Mouse (Mus musculus) cerebellum, postnatal 10 days (tissue): ENCODE measurements around the gene Trp63.
"Not testable (repeated sequence)": the region's sequence is repeated elsewhere in the genome, so short reads cannot be mapped to it uniquely, and the experiment has no call there.

Experiments
- DNase-seq, 2 experiments: peaks; one replicate each; pipeline ENCODE4 v3.0.0; 2021; ENCODE audit warnings: mixed read lengths in 2 of 2

Gene Trp63

GRCm38 (mm10) chr16:25683531-25684248 lies at the start of gene Trp63:
Gene Trp63, plus strand, starts transcription at chr16:25683763.
- no peak for DNase-seq

GRCm38 (mm10) chr16:25644716-25645115 lies 38.8 kb upstream of the Trp63 start:
- DNase-seq: not testable (repeated sequence)

GRCm38 (mm10) chr16:25660510-25661235 lies 22.9 kb upstream of the Trp63 start:
- peak; percentile 1 to 24 for DNase-seq

- DNase-seq: no peak
Observed at GRCm38 (mm10) chr16:25663116-25663515, 20.4 kb upstream of the Trp63 start.

- DNase-seq: peak in 1 of 2 experiments; percentile 9
Observed at GRCm38 (mm10) chr16:25673861-25674440, 9.6 kb upstream of the Trp63 start.

GRCm38 (mm10) chr16:25680369-25680768 lies 3.2 kb upstream of the Trp63 start:
- no peak for DNase-seq

GRCm38 (mm10) chr16:25682533-25682932 lies 1.0 kb upstream of the Trp63 start:
- DNase-seq: peak in 1 of 2 experiments; percentile 18

GRCm38 (mm10) chr16:25684572-25684971 lies 1.0 kb downstream of the Trp63 start:
- DNase-seq: no peak

GRCm38 (mm10) chr16:25690612-25691011 lies 7.0 kb downstream of the Trp63 start:
- DNase-seq: no peak

- no peak for DNase-seq
Observed at GRCm38 (mm10) chr16:25701252-25701651, 17.7 kb downstream of the Trp63 start.

GRCm38 (mm10) chr16:25706260-25706659 lies 22.7 kb downstream of the Trp63 start:
- no peak for DNase-seq

- DNase-seq: no peak
Observed at GRCm38 (mm10) chr16:25715790-25716189, 32.2 kb downstream of the Trp63 start.

- no peak for DNase-seq
Observed at GRCm38 (mm10) chr16:25723131-25723530, 39.6 kb downstream of the Trp63 start.

GRCm38 (mm10) chr16:25727001-25727400 lies 43.4 kb downstream of the Trp63 start:
- DNase-seq: no peak

GRCm38 (mm10) chr16:25727957-25728506 lies 44.5 kb downstream of the Trp63 start:
- no peak for DNase-seq

- DNase-seq: peak in 1 of 2 experiments; percentile 5
Observed at GRCm38 (mm10) chr16:25736912-25737311, 53.3 kb downstream of the Trp63 start.

GRCm38 (mm10) chr16:25737623-25738050 lies 54.1 kb downstream of the Trp63 start:
- peak; percentile 3 for DNase-seq

- DNase-seq: no peak
Observed at GRCm38 (mm10) chr16:25746807-25747206, 63.2 kb downstream of the Trp63 start.

- DNase-seq: peak in 1 of 2 experiments; percentile 1
Observed at GRCm38 (mm10) chr16:25751866-25752265, 68.3 kb downstream of the Trp63 start.

- DNase-seq: no peak
Observed at GRCm38 (mm10) chr16:25758108-25758507, 74.5 kb downstream of the Trp63 start.

- DNase-seq: no peak
Observed at GRCm38 (mm10) chr16:25765549-25765948, 82.0 kb downstream of the Trp63 start.

GRCm38 (mm10) chr16:25774611-25775010 lies 91.0 kb downstream of the Trp63 start:
- DNase-seq: no peak

GRCm38 (mm10) chr16:25777501-25777900 lies 93.9 kb downstream of the Trp63 start:
- no peak for DNase-seq
